Mouse (Mus musculus) retina, adult 2 months (tissue): ENCODE data around the gene Gls.

Experiments used
- DNase-seq: peaks from one replicate; pipeline ENCODE4 v3.0.0-alpha.2; 2012; ENCODE audit warnings: low read depth, low spot score

The Gls gene

GRCm38 (mm10) chr1:52233143-52233713, at the start of gene Gls:
TSS of gene Gls (minus strand) at chr1:52233232.
- peak; percentile 95 for DNase-seq

GRCm38 (mm10) chr1:52279831-52280595, 47.0 kb upstream of the Gls start:
- no peak for DNase-seq

GRCm38 (mm10) chr1:52279331-52279730, 46.3 kb upstream of the Gls start:
- DNase-seq = no peak

GRCm38 (mm10) chr1:52278073-52278472, 45.0 kb upstream of the Gls start:
- no peak for DNase-seq

GRCm38 (mm10) chr1:52274210-52274609, 41.2 kb upstream of the Gls start:
- DNase-seq = no peak

GRCm38 (mm10) chr1:52272018-52272678, 39.1 kb upstream of the Gls start:
- no peak for DNase-seq

GRCm38 (mm10) chr1:52270354-52270753, 37.3 kb upstream of the Gls start:
- no peak for DNase-seq

GRCm38 (mm10) chr1:52269596-52269995, 36.6 kb upstream of the Gls start:
- DNase-seq = no peak

- DNase-seq = no peak
These were observed 35.0 kb upstream of the Gls start for GRCm38 (mm10) chr1:52268006-52268405.

- DNase-seq = peak; percentile 56
These were observed 34.6 kb upstream of the Gls start for GRCm38 (mm10) chr1:52267606-52268005.

GRCm38 (mm10) chr1:52265886-52266516, 33.0 kb upstream of the Gls start:
- DNase-seq = no peak

- no peak for DNase-seq
These were observed 31.3 kb upstream of the Gls start for GRCm38 (mm10) chr1:52264290-52264689.

- no peak for DNase-seq
These were observed 27.5 kb upstream of the Gls start for GRCm38 (mm10) chr1:52260354-52261090.

- DNase-seq = no peak
These were observed 25.1 kb upstream of the Gls start for GRCm38 (mm10) chr1:52258006-52258749.

GRCm38 (mm10) chr1:52256916-52257315, 23.9 kb upstream of the Gls start:
- no peak for DNase-seq

GRCm38 (mm10) chr1:52256194-52256593, 23.2 kb upstream of the Gls start:
- DNase-seq = no peak

- DNase-seq = no peak
These were observed 21.4 kb upstream of the Gls start for GRCm38 (mm10) chr1:52254411-52254810.

- no peak for DNase-seq
These were observed 20.4 kb upstream of the Gls start for GRCm38 (mm10) chr1:52253386-52253785.

- no peak for DNase-seq
These were observed 19.4 kb upstream of the Gls start for GRCm38 (mm10) chr1:52252447-52252846.

GRCm38 (mm10) chr1:52251038-52251735, 18.2 kb upstream of the Gls start:
- no peak for DNase-seq
